Mouse (Mus musculus) small intestine, adult 2 months (tissue): ENCODE results near the gene Gm21987. TPM values are rescaled to one million over a fixed set of nuclear protein-coding genes. Genes with fewer than 3 reads are reported as not detected.
A peak's percentile ranks its signal among the peaks of the same experiment; 100 is the strongest.
"Not testable (repeated sequence)": the region's sequence is repeated elsewhere in the genome, so short reads cannot be mapped to it uniquely, and the experiment has no call there.

Experiments used
- H3K27ac ChIP-seq: fragments of 200-500 bp; 2 replicates; pipeline ENCODE4 v1.5.1; 2012; ENCODE audit warnings: low read depth, low read length, control low read depth, inconsistent platforms; ENCODE audit not compliant: insufficient read depth
- H3K27me3 ChIP-seq: fragments of 200-500 bp; 2 replicates; pipeline ENCODE4 v1.6.1; 2012; ENCODE audit warnings: mild to moderate bottlenecking, moderate library complexity, low read length, inconsistent platforms; ENCODE audit not compliant: control insufficient read depth, insufficient read depth
- H3K36me3 ChIP-seq: fragments of 200-500 bp; 2 replicates; pipeline ENCODE4 v1.6.1; 2012; ENCODE audit warnings: mild to moderate bottlenecking, low read length, control low read depth, inconsistent platforms; ENCODE audit not compliant: control insufficient read depth, insufficient read depth
- H3K4me1 ChIP-seq: fragments of 200-500 bp; 2 replicates; pipeline ENCODE4 v1.6.1; 2012; ENCODE audit warnings: low read length, inconsistent platforms, mixed read lengths; ENCODE audit not compliant: control insufficient read depth, insufficient read depth, insufficient read length
- H3K4me3 ChIP-seq: fragments of 200-500 bp; 2 replicates; pipeline ENCODE4 v1.5.1; 2012; ENCODE audit warnings: low read depth, mild to moderate bottlenecking, control low read depth, inconsistent platforms, low read length, moderate library complexity
- CTCF ChIP-seq: fragments of 200-500 bp; IDR thresholded peaks from 2 replicates; pipeline ENCODE4 v1.5.1; 2012; ENCODE audit warnings: low read depth, mild to moderate bottlenecking, control low read depth, inconsistent platforms, low read length, moderate library complexity, mixed read lengths; ENCODE audit not compliant: insufficient replicate concordance, insufficient read length; ENCODE audit errors: extremely low read depth
- POLR2A ChIP-seq: fragments of 200-500 bp; IDR thresholded peaks from 2 replicates; pipeline ENCODE4 v1.6.1; 2012; ENCODE audit warnings: low read depth, mild to moderate bottlenecking, control low read depth, inconsistent platforms, low read length, moderate library complexity
- WGBS: fragments of 180-500 bp; shearing (Covaris S2); methylation state at CpG from one replicate; pipeline ENCODE4 v1.1.7; 2018; 5-methylcytosine and 5-hydroxymethylcytosine counted together
- polyA plus RNA-seq: library from polyadenylated mRNA; depleted of rRNA; stranded (reverse); fragments of >200 nt; gene quantifications from 2 replicates; pipeline ENCODE4 v1.2.3, GENCODE M21; 2012

Gm21987 gene
- polyA plus RNA-seq, 1 experiment, result not detected

- Histone ChIP-seq H3K4me1 (peaks cover 3% of the 10 kb centered on the region; the same call in 1 of the 2 replicates), H3K27ac (no peak overlapping the region), H3K4me3 (no peak overlapping the region), H3K27me3 (no peaks in the 10 kb centered on the region), H3K36me3 (no peaks in the 10 kb centered on the region)
- WGBS, result 89% methylated on average over 3 of the region's 3 CpGs
- TF ChIP-seq POLR2A (no peak), CTCF (peak; percentile 30; the same call in 1 of the 2 replicates)
Measured at GRCm38 (mm10) chr16:38329340-38329739, 17.5 kb upstream of the Gm21987 start.

GRCm38 (mm10) chr16:38334431-38334830 is 12.4 kb upstream of the Gm21987 start:
- TF ChIP-seq POLR2A, result no peak
- TF ChIP-seq CTCF, result no peak
- H3K36me3 ChIP-seq, result no peaks in the 10 kb centered on the region
- no peak overlapping the region for H3K4me3 ChIP-seq
- no peak overlapping the region for H3K27ac ChIP-seq
- peaks cover 3% of the 10 kb centered on the region; the same call in 1 of the 2 replicates for H3K4me1 ChIP-seq
- no peaks in the 10 kb centered on the region for H3K27me3 ChIP-seq
- WGBS, result 19% methylated on average over 6 of the region's 6 CpGs

GRCm38 (mm10) chr16:38338077-38338476 is 8.8 kb upstream of the Gm21987 start:
- WGBS, result 91% methylated on average over 4 of the region's 4 CpGs
- TF ChIP-seq CTCF, result peak; percentile 21; the same call in 1 of the 2 replicates

GRCm38 (mm10) chr16:38341396-38342324 is 5.2 kb upstream of the Gm21987 start, which contains the start of gene Maats1:
TSS of gene Maats1 (minus strand) at chr16:38342143.
- H3K4me1 ChIP-seq, result peaks cover 7% of the 10 kb centered on the region; the same call in 1 of the 2 replicates
- no peaks in the 10 kb centered on the region for H3K27me3 ChIP-seq
- TF ChIP-seq POLR2A (no peak), CTCF (no peak)
- H3K27ac ChIP-seq, result 0 out of 2 replicates have a peak within 1 kb of the TSS, but pooled peaks have one; percentile 44
- no peaks in the 10 kb centered on the region for H3K36me3 ChIP-seq
- peak within 1 kb of the TSS; percentile 48 for H3K4me3 ChIP-seq
- 11% methylated on average over 30 of the region's 30 CpGs for WGBS

More at GRCm38 (mm10) chr16:38338077-38338476, 8.8 kb upstream of the Gm21987 start:
- not testable (repeated sequence) for H3K4me1 ChIP-seq, H3K27ac ChIP-seq, H3K27me3 ChIP-seq, H3K36me3 ChIP-seq, H3K4me3 ChIP-seq

GRCm38 (mm10) chr16:38344941-38345725 is 1.7 kb upstream of the Gm21987 start:
- Histone ChIP-seq H3K27me3 (no peaks in the 10 kb centered on the region), H3K4me1 (peaks cover 7% of the 10 kb centered on the region; the same call in 1 of the 2 replicates), H3K36me3 (peaks cover 8% of the 10 kb centered on the region; the same call in 1 of the 2 replicates), H3K27ac (peak overlapping the region; percentile 66), H3K4me3 (no peak overlapping the region)
- TF ChIP-seq CTCF (no peak), POLR2A (no peak)
- 27% methylated on average over 3 of the region's 3 CpGs for WGBS

GRCm38 (mm10) chr16:38347588-38347987 is 748 bp downstream of the Gm21987 start:
- H3K4me3 ChIP-seq, result no peak overlapping the region; the same call in 1 of the 2 replicates
- WGBS, result 42% methylated on average over 6 of the region's 6 CpGs
- peaks cover 4% of the 10 kb centered on the region; the same call in 1 of the 2 replicates for H3K4me1 ChIP-seq
- H3K36me3 ChIP-seq, result peaks cover 26% of the 10 kb centered on the region
- no peak overlapping the region for H3K27ac ChIP-seq
- H3K27me3 ChIP-seq, result no peaks in the 10 kb centered on the region
- TF ChIP-seq POLR2A (no peak), CTCF (no peak)
